Mouse (Mus musculus): ENCODE data around the gene Acy3. TPM values are rescaled to one million over a fixed set of nuclear protein-coding genes. Genes with fewer than 3 reads are reported as not detected.

Gene Acy3
- polyA plus RNA-seq, 1 experiment from 2014 or later = 92.6 TPM

DNA sequence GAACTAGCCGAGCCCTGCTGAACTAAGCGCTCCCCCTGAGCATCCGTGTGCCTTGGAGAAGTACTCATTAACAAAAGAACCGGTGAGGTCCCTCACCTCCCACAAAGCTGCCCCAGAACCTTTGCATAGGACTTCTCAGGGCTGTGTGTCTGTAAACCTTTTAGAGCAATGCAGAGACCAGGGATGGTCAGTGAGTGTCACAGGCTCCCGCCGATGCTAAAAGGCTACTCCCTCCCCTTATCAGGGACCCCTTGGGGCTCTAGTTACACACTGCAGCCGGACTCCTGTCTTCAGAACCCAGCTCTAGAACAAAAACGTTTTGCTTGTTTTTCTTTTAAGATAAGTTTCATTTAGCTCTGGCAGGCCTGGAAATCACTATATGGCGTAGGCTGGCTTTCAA lies 26.7 kb downstream of the Acy3 start:
- Histone ChIP-seq H3K27me3 (ENCODE audit: insufficient read depth, low read length) (no peaks in the 10 kb centered on the region), H3K27ac (no peak overlapping the region), H3K4me3 (replicated peaks; ENCODE audit: low read depth, low read length) (peak overlapping the region; percentile 85; the same call in 1 of the 2 replicates), H3K4me1 (replicated peaks; ENCODE audit: insufficient read depth, low read length) (no peaks in the 10 kb centered on the region), H3K36me3 (ENCODE audit: insufficient read depth, low read length) (peaks cover 18% of the 10 kb centered on the region), H3K4me2 (ENCODE audit: low read length) (peak overlapping the region; percentile 41), H3K9ac (ENCODE audit: low read depth, low read length) (peak overlapping the region; percentile 32; the same call in 1 of the 2 replicates), H3K9me3 (replicated peaks; ENCODE audit: low read length) (no peaks in the 10 kb centered on the region)
- WGBS = 19% methylated on average over 9 of the region's 9 CpGs
- ATAC-seq (replicated peaks; ENCODE audit: low FRiP score, low read depth) (peak; percentile 15; the same call in 1 of the 2 replicates), DNase-seq (ENCODE audit: low spot score) (no peak)
- TF ChIP-seq CTCF (IDR thresholded peaks at IDR 0.05; ENCODE audit: low read depth) = no peak

DNA sequence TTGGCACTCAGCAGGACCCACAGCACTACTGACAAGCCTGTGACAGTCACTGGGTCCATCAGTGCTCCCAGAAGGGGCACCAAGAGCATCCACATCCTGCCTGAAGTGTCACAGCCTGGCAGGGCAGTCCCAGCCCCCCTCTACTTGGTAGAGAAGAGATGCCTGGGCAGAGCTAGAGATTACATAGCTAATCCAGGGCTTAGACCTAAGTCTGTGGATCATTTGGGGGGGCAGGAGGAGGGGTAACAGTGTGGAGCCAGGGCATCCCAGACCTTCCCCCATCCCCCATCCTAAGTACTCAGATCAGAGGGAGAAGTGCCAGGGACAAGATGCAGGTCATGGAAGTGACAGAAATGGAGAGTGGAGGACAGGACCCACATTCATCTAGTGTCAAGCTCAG lies 28.4 kb downstream of the Acy3 start:
- ATAC-seq (replicated peaks; ENCODE audit: low FRiP score, low read depth) (no peak), DNase-seq (ENCODE audit: low spot score) (no peak)
- TF ChIP-seq CTCF (IDR thresholded peaks at IDR 0.05; ENCODE audit: low read depth) = no peak

DNA sequence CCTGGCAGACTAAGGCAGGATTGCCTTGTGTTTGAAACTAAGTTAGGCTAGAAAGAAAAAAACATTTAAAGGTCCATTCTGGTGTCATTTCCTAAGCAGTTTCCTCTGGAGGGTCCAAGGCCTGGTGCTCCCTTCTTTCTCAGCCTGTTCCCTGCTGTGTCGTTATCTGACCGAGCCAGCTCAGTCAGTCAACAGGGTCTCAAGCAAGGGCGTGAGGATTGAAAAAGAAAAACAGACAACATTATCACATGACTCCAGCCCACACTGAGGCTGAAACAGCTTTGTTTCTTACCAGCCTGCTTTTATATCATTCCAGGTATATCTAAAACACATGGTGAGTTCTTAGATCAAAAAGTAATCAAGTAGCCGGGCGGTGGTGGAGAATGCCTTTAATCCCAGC lies 29.3 kb downstream of the Acy3 start:
- Histone ChIP-seq H3K9me3 (replicated peaks; ENCODE audit: low read length) (no peaks in the 10 kb centered on the region), H3K4me3 (replicated peaks; ENCODE audit: low read depth, low read length) (no peak overlapping the region), H3K4me1 (replicated peaks; ENCODE audit: insufficient read depth, low read length) (no peaks in the 10 kb centered on the region), H3K36me3 (ENCODE audit: insufficient read depth, low read length) (no peaks in the 10 kb centered on the region), H3K27me3 (ENCODE audit: insufficient read depth, low read length) (no peaks in the 10 kb centered on the region), H3K9ac (ENCODE audit: low read depth, low read length) (no peak overlapping the region), H3K27ac (no peak overlapping the region), H3K4me2 (ENCODE audit: low read length) (no peak overlapping the region)
- DNase-seq (ENCODE audit: low spot score) (no peak), ATAC-seq (replicated peaks; ENCODE audit: low FRiP score, low read depth) (no peak)
- 67% methylated on average over 5 of the region's 5 CpGs for WGBS
- TF ChIP-seq CTCF (IDR thresholded peaks at IDR 0.05; ENCODE audit: low read depth) = no peak

More for the DNA sequence above, 28.4 kb downstream of the Acy3 start:
- Histone ChIP-seq H3K4me3 (replicated peaks; ENCODE audit: low read depth, low read length) (no peak overlapping the region), H3K9me3 (replicated peaks; ENCODE audit: low read length) (no peaks in the 10 kb centered on the region), H3K27me3 (ENCODE audit: insufficient read depth, low read length) (no peaks in the 10 kb centered on the region), H3K36me3 (ENCODE audit: insufficient read depth, low read length) (peaks cover 3% of the 10 kb centered on the region; the same call in 1 of the 2 replicates), H3K9ac (ENCODE audit: low read depth, low read length) (no peak overlapping the region), H3K4me2 (ENCODE audit: low read length) (no peak overlapping the region), H3K4me1 (replicated peaks; ENCODE audit: insufficient read depth, low read length) (no peaks in the 10 kb centered on the region), H3K27ac (no peak overlapping the region)

DNA sequence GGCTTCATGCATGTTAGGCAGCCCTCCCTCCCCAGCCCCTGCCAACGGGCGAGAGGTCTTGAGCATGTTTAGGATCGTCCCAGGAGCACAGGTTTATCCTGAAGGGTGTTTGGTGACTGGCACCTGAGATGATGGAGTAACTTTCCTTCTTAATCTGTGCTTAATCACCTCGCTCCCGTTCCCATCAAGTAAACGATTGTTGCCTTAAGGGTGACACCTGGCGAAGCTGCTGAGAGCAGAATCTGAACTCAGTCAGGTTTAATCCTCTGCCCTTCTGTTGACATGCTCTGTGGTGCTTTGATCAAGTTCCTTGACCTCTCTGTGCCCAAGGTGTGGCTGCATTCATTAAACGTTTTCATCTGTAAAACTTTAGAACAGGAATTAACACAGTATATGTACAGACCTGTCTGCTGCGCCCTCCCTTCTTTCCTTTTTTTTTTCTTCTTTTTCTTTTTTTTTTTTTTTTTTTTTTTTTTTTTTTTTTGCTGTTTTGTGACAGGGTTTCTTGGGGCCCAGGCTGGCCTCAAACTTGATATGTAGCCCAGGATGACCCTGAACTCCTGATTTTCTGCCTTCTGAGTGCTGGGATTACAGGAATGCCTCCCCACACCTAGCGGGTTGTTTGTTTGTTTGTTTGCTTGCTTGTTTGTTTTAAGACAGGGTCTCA lies 31.7 kb downstream of the Acy3 start:
- no peak overlapping the region for H3K27ac ChIP-seq
- H3K4me3 ChIP-seq (replicated peaks; ENCODE audit: low read depth, low read length) = no peak overlapping the region
- DNase-seq (ENCODE audit: low spot score) = no peak
- 68% methylated on average over 10 of the region's 10 CpGs for WGBS
- H3K9ac ChIP-seq (ENCODE audit: low read depth, low read length) = no peak overlapping the region
- H3K27me3 ChIP-seq (ENCODE audit: insufficient read depth, low read length) = no peaks in the 10 kb centered on the region
- no peaks in the 10 kb centered on the region for H3K36me3 ChIP-seq (ENCODE audit: insufficient read depth, low read length)
- no peaks in the 10 kb centered on the region for H3K9me3 ChIP-seq (replicated peaks; ENCODE audit: low read length)
- no peaks in the 10 kb centered on the region for H3K4me1 ChIP-seq (replicated peaks; ENCODE audit: insufficient read depth, low read length)
- H3K4me2 ChIP-seq (ENCODE audit: low read length) = no peak overlapping the region
- no peak for TF ChIP-seq CTCF (IDR thresholded peaks at IDR 0.05; ENCODE audit: low read depth)
- no peak for ATAC-seq (replicated peaks; ENCODE audit: low FRiP score, low read depth)

DNA sequence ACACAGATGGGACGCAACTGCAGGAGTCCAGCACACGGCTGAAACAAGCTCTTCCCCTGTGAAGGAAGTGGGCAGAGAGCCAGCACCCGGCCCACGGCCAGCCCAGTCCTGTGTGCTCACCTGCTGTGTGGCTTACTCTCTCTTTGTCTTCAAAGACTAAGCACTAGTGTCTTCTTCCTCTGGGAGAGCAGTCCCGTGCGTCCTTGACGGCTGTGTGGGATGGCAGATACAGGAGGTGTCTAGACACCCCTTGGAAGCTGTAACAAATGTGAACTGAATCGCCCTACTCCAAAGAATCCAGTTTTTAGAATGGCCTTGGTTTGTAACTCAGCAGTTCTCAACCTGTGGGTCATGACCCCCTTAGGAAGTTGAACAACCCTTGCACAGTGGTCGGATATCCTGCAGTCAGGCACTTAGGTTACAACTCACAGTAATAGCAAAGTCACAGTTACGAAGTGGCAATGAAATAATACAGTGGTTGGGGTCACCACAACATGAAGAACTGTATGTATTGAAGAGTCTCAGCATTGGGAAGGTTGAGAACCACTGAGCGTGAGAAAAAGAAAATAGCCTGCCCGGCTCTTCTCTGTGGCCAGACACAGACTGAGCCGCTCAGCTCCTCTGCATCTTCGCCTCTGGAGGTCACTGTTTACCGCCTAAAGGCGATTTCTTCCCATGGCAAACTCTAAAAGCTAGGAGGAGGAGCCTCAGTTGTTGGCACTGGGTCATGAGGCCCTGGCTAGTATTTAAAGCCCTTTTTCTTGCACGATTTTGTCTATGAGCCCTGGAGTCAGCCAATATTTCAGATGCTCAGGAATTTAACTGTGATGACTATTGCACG lies 32.6 kb downstream of the Acy3 start:
- no peak overlapping the region for H3K9ac ChIP-seq (ENCODE audit: low read depth, low read length)

DNA sequence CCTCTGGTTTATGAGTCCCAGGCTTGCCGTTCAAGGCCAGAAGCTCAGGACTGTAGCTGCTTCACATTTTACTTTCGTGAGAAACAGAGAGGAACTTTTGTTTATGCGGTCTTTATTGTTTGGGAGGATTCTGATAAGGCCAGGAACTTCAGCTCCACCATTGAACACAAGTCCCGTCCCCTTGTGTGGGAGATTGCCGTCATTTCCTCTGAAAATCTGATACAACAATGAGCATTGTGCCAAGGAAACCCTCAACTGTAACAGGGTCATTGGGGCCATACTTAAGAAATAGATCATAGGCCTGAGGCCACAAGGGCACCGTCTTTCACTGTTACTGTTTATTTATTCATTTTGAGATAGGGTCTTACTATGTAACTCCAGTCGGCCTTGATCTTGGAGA lies 36.8 kb downstream of the Acy3 start:
- WGBS = 61% methylated on average over 7 of the region's 7 CpGs
- Histone ChIP-seq H3K9ac (ENCODE audit: low read depth, low read length) (no peak overlapping the region), H3K36me3 (ENCODE audit: insufficient read depth, low read length) (no peaks in the 10 kb centered on the region), H3K27ac (no peak overlapping the region), H3K4me3 (replicated peaks; ENCODE audit: low read depth, low read length) (no peak overlapping the region), H3K4me1 (replicated peaks; ENCODE audit: insufficient read depth, low read length) (no peaks in the 10 kb centered on the region), H3K27me3 (ENCODE audit: insufficient read depth, low read length) (no peaks in the 10 kb centered on the region), H3K4me2 (ENCODE audit: low read length) (no peak overlapping the region), H3K9me3 (replicated peaks; ENCODE audit: low read length) (no peaks in the 10 kb centered on the region)
- no peak for ATAC-seq (replicated peaks; ENCODE audit: low FRiP score, low read depth)
- no peak for DNase-seq (ENCODE audit: low spot score)
- TF ChIP-seq CTCF (IDR thresholded peaks at IDR 0.05; ENCODE audit: low read depth) = no peak

More for the DNA sequence above, 32.6 kb downstream of the Acy3 start:
- no peaks in the 10 kb centered on the region for H3K9me3 ChIP-seq (replicated peaks; ENCODE audit: low read length)
- no peaks in the 10 kb centered on the region for H3K4me1 ChIP-seq (replicated peaks; ENCODE audit: insufficient read depth, low read length)
- ATAC-seq (replicated peaks; ENCODE audit: low FRiP score, low read depth) (peak; percentile 81), DNase-seq (ENCODE audit: low spot score) (peak; percentile 95)
- H3K4me3 ChIP-seq (replicated peaks; ENCODE audit: low read depth, low read length) = no peak overlapping the region
- H3K27me3 ChIP-seq (ENCODE audit: insufficient read depth, low read length) = no peaks in the 10 kb centered on the region
- WGBS = 30% methylated on average over 18 of the region's 18 CpGs
- H3K27ac ChIP-seq = no peak overlapping the region
- peak; percentile 91 for TF ChIP-seq CTCF (IDR thresholded peaks at IDR 0.05; ENCODE audit: low read depth)
- no peak overlapping the region for H3K4me2 ChIP-seq (ENCODE audit: low read length)
- no peaks in the 10 kb centered on the region for H3K36me3 ChIP-seq (ENCODE audit: insufficient read depth, low read length)

All from kidney, postnatal 0 days (tissue).